Mouse (Mus musculus): Measurements from ENCODE around the gene Junb. TPM values are rescaled to one million over a fixed set of nuclear protein-coding genes. Genes with fewer than 3 reads are reported as not detected.
A peak's percentile ranks its signal among the peaks of the same experiment; 100 is the strongest.

Junb gene
- total RNA-seq (2015; ENCODE audit: low replicate concordance) (6.1 and 6.7 TPM in 2 replicates), total RNA-seq (2017; ENCODE audit: low replicate concordance) (15.5 and 16.1 TPM in 2 replicates)

DNA sequence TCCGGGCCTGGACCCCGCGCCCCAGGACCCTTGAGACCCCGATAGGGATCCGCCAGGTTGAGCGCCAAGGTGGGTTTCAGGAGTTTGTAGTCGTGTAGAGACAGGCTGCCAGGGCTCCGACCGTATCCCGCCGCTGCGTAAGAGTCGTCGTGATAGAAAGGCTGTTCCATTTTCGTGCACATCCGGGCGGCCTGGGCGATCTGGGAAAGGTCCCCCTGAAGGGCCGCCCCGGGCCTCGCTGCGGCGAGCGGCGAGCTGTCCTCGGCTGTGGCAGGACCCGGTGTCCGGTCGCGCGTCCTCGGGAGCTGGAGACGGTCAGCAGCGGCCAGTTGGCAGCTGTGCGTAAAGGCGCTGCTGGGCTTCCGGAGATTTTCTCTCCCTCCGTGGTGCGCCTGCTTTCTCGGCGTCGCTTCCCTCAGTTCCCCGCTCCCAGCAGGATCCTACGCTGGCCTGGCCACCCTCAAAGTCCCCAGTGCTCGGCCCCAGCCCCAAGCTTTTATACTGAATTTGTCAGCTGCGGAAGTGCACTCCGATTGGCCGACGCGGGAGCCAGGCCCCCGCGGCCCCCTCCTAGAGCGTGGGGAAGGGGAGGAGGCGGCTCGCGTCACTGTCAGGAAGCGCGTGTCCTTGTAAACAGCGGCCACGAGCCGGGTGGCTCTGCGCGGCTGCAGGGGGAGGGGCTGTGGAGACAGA, at the start of gene Junb:
Junb (minus strand) TSS at position 471 of the 693 bp plus-strand sequence.
- ATAC-seq (replicated peaks; ENCODE audit: low FRiP score, poor library complexity, severe bottlenecking), result no peak

DNA sequence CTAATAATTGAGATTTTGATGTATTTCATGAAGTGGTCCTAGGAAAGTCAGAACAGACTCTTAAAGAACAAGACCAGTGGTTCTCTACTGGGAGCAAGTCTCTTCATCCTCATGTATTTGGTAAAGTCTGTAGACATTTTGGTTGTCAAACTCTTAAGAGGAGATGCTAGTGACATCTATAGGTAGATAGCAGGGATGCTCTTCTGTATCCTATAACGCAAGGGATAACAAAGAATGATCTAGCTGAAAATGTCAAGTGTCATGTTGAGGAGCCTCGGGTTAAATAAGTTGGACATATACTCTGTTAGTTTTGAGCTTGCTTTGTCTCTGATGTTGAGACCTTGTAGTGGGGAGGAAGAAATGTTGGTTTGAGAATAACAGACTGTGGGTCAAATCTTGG, 49.4 kb upstream of the Junb start:
- ATAC-seq (replicated peaks; ENCODE audit: low FRiP score, poor library complexity, severe bottlenecking), result no peak

DNA sequence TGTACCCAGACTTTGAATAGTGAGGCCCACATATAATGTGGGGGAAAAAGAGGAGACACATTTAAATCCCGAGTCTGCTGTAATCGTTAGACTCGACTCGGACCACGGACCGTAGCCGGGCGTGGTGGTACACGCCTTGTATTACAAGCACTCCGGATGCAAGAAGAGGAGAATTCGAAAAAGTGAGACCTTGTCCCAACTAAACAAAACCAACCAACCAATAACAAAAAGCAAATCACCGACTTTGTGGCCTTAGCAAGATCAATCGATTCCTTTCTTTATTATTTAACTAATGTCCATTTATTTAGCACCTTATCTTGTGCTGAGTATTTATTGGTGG, 49.0 kb upstream of the Junb start:
- no peak for ATAC-seq (replicated peaks; ENCODE audit: low FRiP score, poor library complexity, severe bottlenecking)

DNA sequence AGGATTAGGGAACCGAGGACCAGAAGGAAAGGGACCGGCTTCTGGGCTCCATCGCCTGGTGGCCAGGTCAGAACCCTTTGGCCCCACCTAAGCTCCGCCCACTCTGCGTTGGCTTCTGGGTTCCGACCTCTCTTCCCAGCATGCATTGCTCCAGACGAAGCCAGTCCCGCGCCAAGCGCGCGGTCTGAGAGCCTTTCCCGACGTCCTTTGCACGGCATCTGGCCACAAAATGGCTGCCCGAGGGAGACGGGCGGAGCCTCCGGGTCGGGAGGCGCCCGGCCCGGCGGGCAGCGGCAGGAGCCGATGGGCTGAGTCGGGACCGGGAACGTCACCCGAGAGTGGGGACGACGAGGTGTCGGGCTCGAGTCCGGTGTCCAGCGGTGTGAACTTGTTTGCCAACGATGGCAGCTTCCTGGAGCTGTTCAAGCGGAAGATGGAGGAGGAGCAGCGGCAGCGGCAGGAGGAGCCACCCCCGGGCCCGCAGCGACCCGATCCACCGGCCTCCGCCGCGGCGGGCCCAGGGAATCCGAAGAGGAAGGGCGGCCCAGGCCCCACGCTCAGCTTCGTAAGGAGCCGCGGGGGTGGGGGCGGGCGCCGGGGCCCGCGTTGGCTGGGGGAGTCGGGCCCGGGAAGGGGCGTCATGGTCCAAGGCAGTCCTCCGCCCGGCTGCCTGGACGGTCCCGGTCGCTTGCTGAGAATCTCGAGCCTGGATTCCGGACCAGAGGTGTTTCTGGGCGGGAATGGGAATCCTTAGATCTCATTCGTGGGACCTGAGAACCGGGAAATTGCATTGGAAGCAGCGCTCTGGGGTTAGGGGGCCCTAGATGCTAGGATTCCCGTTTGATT, 48.4 kb upstream of the Junb start, which contains the start of gene Trir:
Trir (plus strand) TSS at position 154 of the 846 bp plus-strand sequence.
- ATAC-seq (replicated peaks; ENCODE audit: low FRiP score, poor library complexity, severe bottlenecking), result peak; percentile 80

DNA sequence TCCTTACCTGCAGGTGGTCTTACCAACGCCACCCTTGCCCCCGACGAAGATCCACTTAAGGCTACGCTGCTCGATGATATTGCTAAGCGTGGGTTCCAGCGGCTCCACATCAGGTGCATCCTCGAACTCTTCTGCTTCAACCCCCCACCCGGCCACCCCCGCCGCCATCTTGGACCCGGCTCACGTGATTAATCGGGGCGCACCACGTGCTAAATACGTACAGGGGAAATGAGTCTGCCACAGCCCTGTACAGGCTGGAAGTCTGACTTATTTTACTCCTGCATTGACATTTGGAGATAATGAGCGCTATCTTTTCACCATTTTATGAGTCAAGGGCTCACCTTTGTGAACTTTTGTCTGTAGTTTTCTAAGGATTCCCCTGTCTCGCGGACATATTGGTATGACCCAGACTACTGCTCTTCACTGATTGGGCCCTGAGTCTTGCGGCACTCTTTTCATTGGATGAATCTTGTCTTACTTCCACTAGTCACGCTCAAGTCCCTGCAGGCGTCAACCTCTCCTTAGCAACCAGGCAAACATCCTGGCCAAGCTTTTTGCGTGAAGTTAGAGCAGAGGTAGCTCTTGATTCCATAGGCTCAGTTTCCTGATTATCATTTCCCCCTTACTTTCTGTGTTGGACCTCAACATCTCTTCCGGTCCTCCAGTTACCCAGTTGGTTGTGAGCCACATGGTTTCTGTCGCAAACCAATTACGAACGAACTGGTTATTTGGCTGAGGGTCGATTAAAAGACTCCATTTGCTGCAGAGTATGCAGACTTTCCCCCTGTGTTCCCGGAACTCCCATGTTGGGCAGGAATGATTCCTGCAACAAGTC, 46.8 kb upstream of the Junb start, which contains the start of gene Asna1:
Asna1 (minus strand) TSS at position 184 of the 835 bp plus-strand sequence.
- peak; percentile 86 for ATAC-seq (replicated peaks; ENCODE audit: low FRiP score, poor library complexity, severe bottlenecking)

DNA sequence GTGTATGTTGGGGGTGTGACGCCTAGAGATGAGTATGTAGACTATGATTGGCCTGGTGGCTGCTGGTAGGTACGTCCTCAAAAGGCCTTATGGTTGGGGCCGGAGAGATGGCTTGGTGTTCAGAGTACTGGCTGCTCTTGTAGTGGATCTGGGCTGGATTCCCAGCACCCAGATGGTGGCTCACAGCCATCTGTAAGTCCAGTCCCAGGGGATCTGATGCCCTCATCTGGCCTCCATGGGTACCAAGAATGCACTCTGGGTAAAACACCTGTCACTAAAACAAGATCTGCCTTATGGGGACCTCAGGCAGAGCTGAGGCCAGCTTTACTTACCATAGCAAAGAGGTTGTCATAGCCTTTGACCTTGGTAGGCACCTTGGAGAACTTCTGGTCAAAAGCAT, 45.3 kb upstream of the Junb start:
- ATAC-seq (replicated peaks; ENCODE audit: low FRiP score, poor library complexity, severe bottlenecking), result no peak

DNA sequence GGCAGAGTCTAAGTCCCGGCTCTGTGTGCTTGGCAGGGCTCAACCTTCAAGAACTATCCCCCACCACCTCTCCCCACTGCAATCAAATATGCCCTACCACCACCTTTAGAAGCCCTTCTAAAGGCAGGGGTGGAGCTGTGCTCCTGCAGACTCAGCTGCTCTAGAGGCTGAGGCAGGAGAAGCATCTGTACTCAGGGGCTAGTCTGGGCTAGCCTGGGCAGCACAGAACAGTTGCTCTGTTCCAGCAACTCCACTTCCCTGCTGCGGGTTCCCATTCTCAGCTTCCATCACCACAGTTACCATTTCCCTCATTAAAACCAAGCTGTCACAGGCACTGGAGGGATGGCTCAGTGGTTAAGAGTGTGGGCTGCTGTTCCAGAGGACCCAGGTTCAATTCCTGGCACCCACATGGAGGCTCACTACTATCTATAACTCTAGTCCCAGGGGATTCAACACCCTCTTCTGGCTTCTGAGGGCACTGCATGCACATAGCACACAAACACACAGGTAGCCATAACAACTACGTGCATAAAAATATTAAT, 43.1 kb upstream of the Junb start:
- no peak for ATAC-seq (replicated peaks; ENCODE audit: low FRiP score, poor library complexity, severe bottlenecking)

DNA sequence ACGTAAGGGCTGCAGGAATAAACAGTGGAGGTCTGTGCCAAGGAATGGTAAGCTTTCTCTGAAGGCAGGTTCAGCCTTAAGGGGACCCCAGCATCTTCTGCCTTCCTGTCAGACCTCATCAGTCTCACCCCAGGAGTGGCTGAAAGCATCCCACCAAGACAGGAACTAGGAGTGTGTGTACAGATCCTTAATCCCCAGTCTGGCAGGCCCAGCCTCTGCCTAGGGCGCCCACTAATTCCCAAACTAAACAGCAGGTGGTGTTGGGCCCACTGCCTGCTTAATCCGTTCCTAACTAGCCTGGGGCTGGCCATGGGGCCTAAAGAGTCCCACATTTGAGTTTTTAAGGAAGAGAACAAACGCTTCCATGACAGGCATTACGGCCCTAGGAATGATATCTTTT, 38.7 kb upstream of the Junb start:
- ATAC-seq (replicated peaks; ENCODE audit: low FRiP score, poor library complexity, severe bottlenecking), result no peak

DNA sequence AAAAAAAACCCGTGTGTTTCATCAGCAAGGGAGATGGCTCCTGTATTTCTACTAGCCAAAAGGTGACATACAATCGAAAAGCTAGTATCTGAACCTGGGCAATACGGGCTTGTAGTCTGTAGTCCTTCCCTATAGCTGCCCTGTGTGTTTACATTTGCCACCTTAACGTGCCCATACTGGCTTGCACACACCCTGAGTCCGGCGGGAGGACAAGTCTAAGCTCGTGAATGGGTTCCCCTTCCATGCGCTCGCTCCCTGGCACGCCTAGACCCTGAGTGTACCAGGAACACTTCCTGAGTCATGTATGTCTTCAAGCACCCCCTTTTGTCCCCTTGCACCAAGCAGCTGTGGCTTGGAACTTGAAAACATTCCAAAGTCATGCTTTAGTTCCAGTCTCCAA, 38.2 kb upstream of the Junb start:
- no peak for ATAC-seq (replicated peaks; ENCODE audit: low FRiP score, poor library complexity, severe bottlenecking)

DNA sequence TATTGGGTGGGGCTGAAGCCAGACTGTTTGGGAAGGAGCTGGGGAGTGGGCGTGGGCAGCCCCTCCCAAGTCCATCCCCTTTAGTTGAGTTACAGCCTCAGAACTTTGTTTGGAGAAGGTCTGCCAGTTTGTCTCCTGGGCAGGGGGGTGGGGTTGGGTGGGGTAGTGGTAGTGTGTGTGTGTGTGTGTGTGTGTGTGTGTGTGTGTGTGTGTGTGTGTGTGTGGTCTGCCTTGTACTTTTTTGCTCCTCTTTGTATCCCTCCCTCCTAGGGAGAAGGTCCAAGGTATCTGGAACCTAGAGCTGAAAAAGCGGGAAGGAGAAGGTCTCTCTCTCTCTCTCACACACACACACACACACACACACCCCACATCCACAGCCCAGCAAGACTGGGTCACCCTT, 35.9 kb upstream of the Junb start, which contains the start of gene Best2:
Best2 (minus strand) TSS at position 101 of the 400 bp plus-strand sequence.
- no peak for ATAC-seq (replicated peaks; ENCODE audit: low FRiP score, poor library complexity, severe bottlenecking)

DNA sequence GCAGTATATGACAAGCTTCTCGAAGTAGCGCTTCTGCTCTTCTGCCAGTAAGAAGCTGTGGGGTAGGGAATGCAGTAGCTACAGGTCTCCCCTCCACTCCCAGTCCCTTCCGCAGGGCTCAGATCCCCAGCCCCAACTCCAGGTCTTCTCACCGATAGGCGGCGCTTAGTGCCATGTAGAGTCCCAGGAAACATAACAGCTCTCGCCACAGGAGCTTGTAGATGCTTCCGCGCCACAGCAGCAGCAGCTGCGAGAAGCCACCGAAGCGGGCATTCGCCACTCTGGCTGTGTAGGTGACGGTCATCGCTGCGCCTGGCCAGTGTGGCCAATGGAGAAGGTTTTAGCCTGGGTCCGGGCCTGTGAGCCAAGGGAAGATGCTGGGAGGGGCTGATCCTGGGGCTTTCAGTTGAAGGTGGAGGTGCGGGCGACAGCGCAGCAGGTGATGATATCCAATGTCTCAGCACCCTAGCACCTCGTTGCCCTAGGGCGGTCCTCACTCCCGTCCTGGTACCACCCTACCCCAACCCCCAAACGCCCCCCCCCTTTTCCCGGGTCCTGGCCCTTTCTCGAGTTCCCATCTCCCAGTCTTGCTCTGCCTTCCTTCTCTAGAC, 34.8 kb upstream of the Junb start:
- ATAC-seq (replicated peaks; ENCODE audit: low FRiP score, poor library complexity, severe bottlenecking), result peak; percentile 70

DNA sequence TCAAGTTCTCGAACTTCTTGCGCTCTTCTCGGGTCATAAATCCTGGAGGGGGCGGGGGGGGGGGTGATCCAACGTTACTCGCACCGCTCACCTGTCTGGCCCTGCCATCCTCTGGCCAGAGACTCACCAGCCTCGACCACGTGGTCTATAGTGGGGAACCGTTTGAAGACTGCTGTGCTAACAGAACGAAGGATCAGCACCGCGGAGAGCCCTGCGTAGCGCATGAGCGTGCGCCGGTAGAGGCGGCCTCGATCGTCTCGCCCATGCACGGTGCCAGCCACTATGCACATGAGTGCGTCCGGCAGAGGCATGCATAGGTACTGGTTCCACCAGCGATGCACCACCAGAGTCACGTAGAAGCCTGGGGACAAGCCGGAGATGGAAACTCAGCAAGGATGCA, 32.7 kb upstream of the Junb start:
- ATAC-seq (replicated peaks; ENCODE audit: low FRiP score, poor library complexity, severe bottlenecking), result no peak

DNA sequence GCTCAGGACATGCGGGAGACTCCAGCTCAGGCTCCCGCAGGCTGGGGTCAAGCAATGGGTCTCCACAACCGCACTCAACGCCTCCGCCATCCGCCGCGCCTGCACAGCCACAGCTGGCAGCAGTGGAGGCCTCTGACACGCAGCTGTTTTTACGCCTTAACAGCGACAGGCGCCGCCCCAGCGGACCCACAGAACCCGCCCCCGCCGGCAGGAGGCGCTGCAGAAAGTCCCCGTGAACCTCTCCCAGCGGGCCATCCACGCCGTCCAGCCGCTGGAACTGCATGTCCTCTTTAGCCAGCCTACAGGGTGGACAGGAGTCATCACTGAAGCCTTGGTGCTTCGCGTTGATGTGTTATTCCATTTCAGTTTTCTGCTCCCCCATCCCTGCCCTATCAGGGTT, 29.2 kb upstream of the Junb start:
- ATAC-seq (replicated peaks; ENCODE audit: low FRiP score, poor library complexity, severe bottlenecking), result peak; percentile 77

DNA sequence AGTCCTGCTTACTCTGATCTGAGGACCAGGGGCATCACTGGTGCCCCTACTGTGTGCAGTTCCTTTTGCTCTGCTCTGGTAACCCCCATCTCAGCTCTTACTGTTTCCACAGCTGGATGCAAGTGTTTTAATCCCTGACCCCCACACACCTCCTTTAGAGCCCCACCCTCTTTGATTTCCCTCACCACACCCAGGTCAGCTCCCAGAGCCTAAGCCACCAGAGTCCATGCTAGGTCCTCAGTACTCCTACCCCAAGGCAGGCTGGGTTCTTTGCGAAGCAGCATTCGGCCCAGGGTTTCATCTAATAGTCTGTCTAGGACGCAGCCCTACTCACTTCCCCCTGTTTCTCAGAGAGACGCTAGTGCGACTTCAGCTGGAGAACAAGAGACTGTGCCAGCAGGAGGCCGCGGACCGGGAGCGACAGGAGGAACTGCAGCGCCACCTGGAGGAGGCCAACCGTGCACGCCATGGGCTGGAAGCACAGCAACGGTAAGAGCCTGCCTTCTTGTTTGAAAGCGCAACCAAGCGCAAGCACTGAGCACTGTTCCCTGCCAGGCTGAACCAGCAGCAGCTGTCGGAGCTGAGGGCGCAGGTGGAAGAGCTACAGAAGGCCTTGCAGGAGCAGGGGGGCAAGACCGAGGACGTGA, 19.3 kb upstream of the Junb start:
- peak; percentile 90 for ATAC-seq (replicated peaks; ENCODE audit: low FRiP score, poor library complexity, severe bottlenecking)

DNA sequence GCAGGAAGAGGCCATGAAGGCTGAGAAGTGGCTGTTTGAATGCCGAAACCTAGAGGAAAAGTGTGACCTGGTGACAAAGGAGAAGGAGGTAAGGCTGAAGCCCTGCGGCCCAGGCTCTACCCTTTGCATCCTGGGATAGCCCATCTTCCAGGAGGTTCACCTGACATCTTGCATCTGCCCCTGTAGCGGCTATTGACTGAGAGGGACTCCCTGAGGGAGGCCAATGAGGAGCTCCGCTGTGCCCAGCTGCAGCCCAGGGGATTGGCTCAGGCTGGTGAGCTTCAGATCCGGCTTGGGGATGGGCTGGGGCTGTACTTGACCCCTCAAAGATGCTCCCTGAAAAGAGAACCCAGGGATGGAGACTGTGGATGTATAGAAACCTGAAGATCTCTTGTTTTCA, 18.5 kb upstream of the Junb start:
- ATAC-seq (replicated peaks; ENCODE audit: low FRiP score, poor library complexity, severe bottlenecking), result no peak

DNA sequence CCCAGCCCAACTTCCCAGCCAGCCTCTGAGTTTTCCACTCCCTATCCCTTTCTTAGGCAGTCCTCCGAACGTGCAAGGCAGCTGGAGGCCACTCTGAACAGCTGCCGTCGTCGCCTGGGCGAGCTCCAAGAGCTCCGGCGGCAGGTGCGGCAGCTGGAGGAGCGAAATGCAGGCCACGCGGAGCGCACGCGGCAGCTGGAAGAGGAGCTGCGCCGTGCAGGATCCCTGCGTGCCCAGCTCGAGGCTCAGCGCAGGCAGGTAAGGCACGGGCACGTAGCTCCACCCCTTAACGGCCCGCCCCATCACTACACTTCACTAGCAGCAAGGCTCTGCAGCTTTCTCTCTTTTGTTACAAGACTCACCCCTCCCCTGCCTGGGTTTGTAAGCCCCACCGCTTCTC, 17.2 kb upstream of the Junb start:
- ATAC-seq (replicated peaks; ENCODE audit: low FRiP score, poor library complexity, severe bottlenecking), result no peak

DNA sequence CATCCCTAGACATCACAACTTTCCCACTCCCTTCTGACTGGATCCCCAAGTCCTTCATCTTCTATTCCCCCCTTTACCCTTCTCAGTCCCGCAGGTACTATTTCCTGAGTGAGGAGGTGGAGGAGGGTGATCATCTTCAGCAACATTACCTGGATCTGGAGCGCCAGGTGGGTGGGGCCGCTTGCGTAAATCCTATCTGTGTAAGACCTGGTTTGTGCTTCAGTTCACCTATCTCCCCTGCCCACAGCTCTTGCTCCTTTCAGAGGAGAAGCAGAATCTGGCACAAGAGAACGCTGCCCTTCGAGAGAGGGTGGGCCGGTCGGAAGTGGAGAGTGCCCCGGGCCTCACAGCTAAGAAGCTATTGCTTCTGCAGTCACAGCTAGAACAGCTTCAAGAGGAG, 15.9 kb upstream of the Junb start:
- ATAC-seq (replicated peaks; ENCODE audit: low FRiP score, poor library complexity, severe bottlenecking), result no peak

DNA sequence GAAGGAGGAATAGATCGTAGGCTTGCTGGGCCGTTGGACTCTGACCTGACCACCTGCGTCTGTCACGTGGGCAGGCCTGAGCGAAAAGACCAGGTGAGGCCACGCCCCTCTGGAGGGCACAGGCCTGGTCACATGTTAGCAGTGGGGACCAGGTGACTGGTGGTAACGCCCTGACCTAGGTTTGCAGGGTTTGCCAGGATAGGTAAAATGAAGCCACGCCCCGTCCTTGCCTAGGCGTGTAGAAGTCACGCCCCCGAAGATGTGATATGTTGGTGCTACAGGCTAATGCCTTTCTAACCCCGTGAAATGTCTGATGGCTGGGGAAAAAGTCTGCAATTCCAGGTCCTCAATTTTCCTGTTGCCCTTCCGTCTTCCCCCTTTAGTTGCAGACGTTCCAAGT, 12.3 kb upstream of the Junb start:
- peak; percentile 44 for ATAC-seq (replicated peaks; ENCODE audit: low FRiP score, poor library complexity, severe bottlenecking)

DNA sequence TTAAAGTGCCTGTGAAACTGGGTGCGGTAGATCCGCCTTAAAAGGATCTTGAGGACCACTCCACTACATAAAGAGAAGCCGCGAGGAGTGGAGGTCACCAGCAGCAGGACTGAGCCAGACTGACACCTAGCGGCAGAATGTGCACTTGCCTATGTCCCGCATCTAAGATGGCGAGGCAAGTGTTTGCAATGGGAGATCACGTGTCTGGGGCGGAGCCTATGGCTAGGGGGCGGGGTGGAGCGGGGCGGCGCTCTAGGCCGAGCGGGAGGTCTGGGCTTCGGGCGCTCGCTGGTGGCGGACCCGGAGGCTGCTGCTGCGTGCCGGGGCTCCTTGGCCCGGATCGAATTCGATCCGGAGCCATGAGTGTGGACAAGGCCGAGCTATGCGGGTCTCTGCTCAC, 11.8 kb upstream of the Junb start, which contains the start of gene Hook2:
Hook2 (plus strand) TSS at position 255 of the 400 bp plus-strand sequence.
- peak; percentile 80 for ATAC-seq (replicated peaks; ENCODE audit: low FRiP score, poor library complexity, severe bottlenecking)

Measured in erythroblast, adult 5-6 weeks (primary cell).